Mouse (Mus musculus) embryonic fibroblast, embryonic 13.5 days (primary cell): ENCODE data around the gene Cyfip1. TPM values are rescaled to one million over a fixed set of nuclear protein-coding genes. Genes with fewer than 3 reads are reported as not detected.
A peak's percentile ranks its signal among the peaks of the same experiment; 100 is the strongest.
"Not testable (repeated sequence)": the region's sequence is repeated elsewhere in the genome, so short reads cannot be mapped to it uniquely, and the experiment has no call there.

Experiments used
- H3K27ac ChIP-seq: 2 replicates; pipeline ENCODE4 v1.5.1; 2012; ENCODE audit warnings: low read length, control low read depth, inconsistent platforms; ENCODE audit not compliant: insufficient read depth
- H3K4me1 ChIP-seq: 2 replicates; pipeline ENCODE4 v1.6.1; 2011; ENCODE audit warnings: low read length; ENCODE audit not compliant: control insufficient read depth, insufficient read depth
- H3K4me3 ChIP-seq: 2 replicates; pipeline ENCODE4 v1.5.1; 2011; ENCODE audit warnings: mild to moderate bottlenecking, control low read depth, low read length; ENCODE audit not compliant: insufficient read depth
- CTCF ChIP-seq: IDR thresholded peaks from 2 replicates; pipeline ENCODE4 v1.5.1; 2011; ENCODE audit warnings: mild to moderate bottlenecking, control low read depth, low read length, moderate library complexity, borderline replicate concordance; ENCODE audit not compliant: insufficient read depth
- POLR2A ChIP-seq: IDR thresholded peaks from 2 replicates; pipeline ENCODE4 v1.6.1; 2011; ENCODE audit warnings: low read depth, mild to moderate bottlenecking, control low read depth, low read length, moderate library complexity
- polyA plus RNA-seq: library from polyadenylated mRNA; stranded (reverse); fragments of >200 nt; gene quantifications from 2 replicates; pipeline ENCODE4 v1.2.4, GENCODE M21; 2011; ENCODE audit warnings: low read depth; ENCODE audit not compliant: missing spikeins, insufficient read length

Cyfip1 gene
- polyA plus RNA-seq, 1 experiment, result 120 TPM

- Histone ChIP-seq H3K27ac (no peak overlapping the region), H3K4me1 (no peaks in the 10 kb centered on the region), H3K4me3 (no peak overlapping the region)
- TF ChIP-seq CTCF (no peak), POLR2A (no peak)
Measured at GRCm38 (mm10) chr7:55912118-55912517, 70.6 kb downstream of the Cyfip1 start.

- not testable (repeated sequence) for H3K4me1 ChIP-seq, H3K27ac ChIP-seq, H3K4me3 ChIP-seq
Measured at GRCm38 (mm10) chr7:55918365-55918764, 76.8 kb downstream of the Cyfip1 start.

- no peaks in the 10 kb centered on the region for H3K4me1 ChIP-seq
- TF ChIP-seq POLR2A (no peak), CTCF (no peak)
- H3K4me3 ChIP-seq, result no peak overlapping the region
- no peak overlapping the region for H3K27ac ChIP-seq
Measured at GRCm38 (mm10) chr7:55927262-55927661, 85.7 kb downstream of the Cyfip1 start.

GRCm38 (mm10) chr7:55928649-55929048 lies 87.1 kb downstream of the Cyfip1 start:
- Histone ChIP-seq H3K4me3 (no peak overlapping the region), H3K4me1 (no peaks in the 10 kb centered on the region), H3K27ac (no peak overlapping the region)
- no peak for TF ChIP-seq POLR2A

- no peak overlapping the region for H3K27ac ChIP-seq
- H3K4me3 ChIP-seq, result no peak overlapping the region
- TF ChIP-seq POLR2A (no peak), CTCF (no peak)
- no peaks in the 10 kb centered on the region for H3K4me1 ChIP-seq
Measured at GRCm38 (mm10) chr7:55935025-55935424, 93.5 kb downstream of the Cyfip1 start.

- Histone ChIP-seq H3K27ac (no peak overlapping the region), H3K4me1 (no peaks in the 10 kb centered on the region), H3K4me3 (no peak overlapping the region)
- no peak for TF ChIP-seq CTCF
- no peak for TF ChIP-seq POLR2A
Measured at GRCm38 (mm10) chr7:55938341-55938740, 96.8 kb downstream of the Cyfip1 start.

GRCm38 (mm10) chr7:55956054-55956453 lies 114.5 kb downstream of the Cyfip1 start:
- no peak overlapping the region for H3K4me3 ChIP-seq

GRCm38 (mm10) chr7:55957178-55957577 lies 115.6 kb downstream of the Cyfip1 start:
- Histone ChIP-seq H3K4me1 (peaks cover 4% of the 10 kb centered on the region; the same call in 1 of the 2 replicates), H3K4me3 (no peak overlapping the region), H3K27ac (no peak overlapping the region)
- TF ChIP-seq POLR2A, result no peak
- no peak for TF ChIP-seq CTCF

More at GRCm38 (mm10) chr7:55956054-55956453, 114.5 kb downstream of the Cyfip1 start:
- H3K27ac ChIP-seq, result no peak overlapping the region
- H3K4me1 ChIP-seq, result peaks cover 3% of the 10 kb centered on the region; the same call in 1 of the 2 replicates
- TF ChIP-seq CTCF (no peak), POLR2A (no peak)

- no peak for TF ChIP-seq POLR2A
- TF ChIP-seq CTCF, result no peak
- no peak overlapping the region for H3K4me3 ChIP-seq
- no peak overlapping the region for H3K27ac ChIP-seq
- H3K4me1 ChIP-seq, result peaks cover 4% of the 10 kb centered on the region; the same call in 1 of the 2 replicates
Measured at GRCm38 (mm10) chr7:55957916-55958315, 116.4 kb downstream of the Cyfip1 start.

GRCm38 (mm10) chr7:55959801-55960200 lies 118.3 kb downstream of the Cyfip1 start:
- Histone ChIP-seq H3K27ac (no peak overlapping the region), H3K4me3 (no peak overlapping the region), H3K4me1 (peaks cover 4% of the 10 kb centered on the region; the same call in 1 of the 2 replicates)
- TF ChIP-seq POLR2A, result no peak
- no peak for TF ChIP-seq CTCF

GRCm38 (mm10) chr7:55960506-55960905 lies 119.0 kb downstream of the Cyfip1 start:
- H3K4me1 ChIP-seq, result peaks cover 4% of the 10 kb centered on the region; the same call in 1 of the 2 replicates
- TF ChIP-seq CTCF (no peak), POLR2A (no peak)
- H3K27ac ChIP-seq, result no peak overlapping the region
- peak overlapping the region; percentile 40 for H3K4me3 ChIP-seq
